Mouse (Mus musculus) small intestine, adult 2 months (tissue): Measurements from ENCODE around the gene Ptprj.

Experiments
- CTCF ChIP-seq: fragments of 200-500 bp; IDR thresholded peaks from 2 replicates; pipeline ENCODE4 v1.5.1; 2012; ENCODE audit warnings: low read depth, mild to moderate bottlenecking, control low read depth, inconsistent platforms, low read length, moderate library complexity, mixed read lengths; ENCODE audit not compliant: insufficient replicate concordance, insufficient read length; ENCODE audit errors: extremely low read depth
- POLR2A ChIP-seq: fragments of 200-500 bp; IDR thresholded peaks from 2 replicates; pipeline ENCODE4 v1.6.1; 2012; ENCODE audit warnings: low read depth, mild to moderate bottlenecking, control low read depth, inconsistent platforms, low read length, moderate library complexity

GRCm38 (mm10) chr2:90476792-90477191 lies 103.7 kb downstream of the Ptprj start:
- no peak for TF ChIP-seq CTCF
- no peak for TF ChIP-seq POLR2A
